Mouse (Mus musculus) skeletal muscle tissue, postnatal 0 days (tissue): ENCODE measurements around the gene Gpr26. TPM values are rescaled to one million over a fixed set of nuclear protein-coding genes. Genes with fewer than 3 reads are reported as not detected.

Experiments
- polyA plus RNA-seq: library from polyadenylated mRNA; unstranded; fragments of >200 nt; fragmentation: Nextera tagmentation; extraction: Ambion mirVana; gene quantifications from 2 replicates; pipeline ENCODE4 v1.2.1, GENCODE M21; 2015

Gene Gpr26
- not detected in 2 replicates for polyA plus RNA-seq

GRCm38 (mm10) chr7:131966023-131966915 is at the start of gene Gpr26:
Gpr26 (plus strand) TSS chr7:131966460.

Other genes starting within 250 kb of the Gpr26 start
- 0.60 and 1.5 TPM in 2 replicates for gene Cpxm2, start 188.3 kb downstream of the Gpr26 start, polyA plus RNA-seq